Mouse (Mus musculus) heart, embryonic 16.5 days (tissue): Measurements from ENCODE around the gene Bud23. TPM values are rescaled to one million over a fixed set of nuclear protein-coding genes. Genes with fewer than 3 reads are reported as not detected.
A peak's percentile ranks its signal among the peaks of the same experiment; 100 is the strongest.

Experiments used
- ATAC-seq: fragments of 200-750 bp; cut with Nextera tagmentation; replicated peaks from 2 replicates; pipeline ENCODE4 v1.8.0; 2017; ENCODE audit warnings: moderate number of reproducible peaks; ENCODE audit not compliant: insufficient read depth, low FRiP score; ENCODE audit errors: extremely low read depth
- H3K27ac ChIP-seq: fragments of 300-500 bp; sonication (generic); 2 replicates; pipeline ENCODE4 v1.5.1; 2014; ENCODE audit warnings: mild to moderate bottlenecking, low read length, control low read depth, moderate library complexity
- H3K27me3 ChIP-seq: fragments of 300-500 bp; sonication (generic); 2 replicates; pipeline ENCODE4 v1.6.1; 2014; ENCODE audit warnings: low read length, mixed read lengths; ENCODE audit not compliant: control insufficient read depth, insufficient read depth
- H3K36me3 ChIP-seq: fragments of 300-500 bp; sonication (generic); 2 replicates; pipeline ENCODE4 v1.6.1; 2014; ENCODE audit not compliant: control insufficient read depth, insufficient read depth
- H3K4me1 ChIP-seq: fragments of 300-500 bp; sonication (generic); 2 replicates; pipeline ENCODE4 v1.6.1; 2014; ENCODE audit warnings: low read length, mixed read lengths; ENCODE audit not compliant: control insufficient read depth, insufficient read depth
- H3K4me2 ChIP-seq: fragments of 300-500 bp; sonication (generic); 2 replicates; pipeline ENCODE4 v1.6.1; 2014; ENCODE audit warnings: low read depth, mild to moderate bottlenecking, control low read depth, low read length
- H3K4me3 ChIP-seq: fragments of 300-500 bp; sonication (generic); 2 replicates; pipeline ENCODE4 v1.5.1; 2014; ENCODE audit warnings: mild to moderate bottlenecking, control low read depth, low read length
- H3K9ac ChIP-seq: fragments of 300-500 bp; sonication (generic); 2 replicates; pipeline ENCODE4 v1.6.1; 2014; ENCODE audit warnings: low read length, control low read depth
- H3K9me3 ChIP-seq: fragments of 300-500 bp; sonication (generic); replicated peaks from 2 replicates; pipeline ENCODE4 v1.6.1; 2016; ENCODE audit warnings: low read length; ENCODE audit not compliant: control insufficient read depth
- WGBS: fragments of 180-500 bp; shearing (Covaris S2); extraction: QIAGEN DNeasy Blood & Tissue Kit; methylation state at CpG from one replicate; pipeline ENCODE4 v1.1.7; 2014; 5-methylcytosine and 5-hydroxymethylcytosine counted together
- polyA plus RNA-seq: library from polyadenylated mRNA; unstranded; fragments of >200 nt; fragmentation: Nextera tagmentation; extraction: Ambion mirVana; gene quantifications from 2 replicates; pipeline ENCODE4 v1.2.1, GENCODE M21; 2015

Gene Bud23
- polyA plus RNA-seq, 1 experiment from 2014 or later = 59.7 TPM

- H3K9ac ChIP-seq = peak overlapping the region; percentile 72
- H3K9me3 ChIP-seq = no peaks in the 10 kb centered on the region
- peak overlapping the region; percentile 75 for H3K4me3 ChIP-seq
- WGBS = 30% methylated on average over 16 of the region's 16 CpGs
- peaks cover 7% of the 10 kb centered on the region for H3K4me1 ChIP-seq
- peak overlapping the region; percentile 98 for H3K27ac ChIP-seq
- H3K27me3 ChIP-seq = no peaks in the 10 kb centered on the region
- H3K4me2 ChIP-seq = peak overlapping the region; percentile 64
- no peak for ATAC-seq
- 0 out of 2 replicates have a peak, but pooled peaks cover 3% of the 10 kb centered on the region for H3K36me3 ChIP-seq
These were observed 56.8 kb downstream of the Bud23 start for GRCm38 (mm10) chr5:135007802-135008571.

Other genes starting within 250 kb of the Bud23 start
- gene Tmem270, start 158.2 kb downstream of the Bud23 start, polyA plus RNA-seq = not detected in 2 replicates
- gene Cldn13, start 149.4 kb downstream of the Bud23 start, polyA plus RNA-seq = 0.70 and 0.84 TPM in 2 replicates
- gene Mettl27, start 132.6 kb downstream of the Bud23 start, polyA plus RNA-seq = 9.1 and 10.5 TPM in 2 replicates
- gene Cldn4, start 118.0 kb downstream of the Bud23 start, polyA plus RNA-seq = 3.1 TPM in 2 replicates
- gene Cldn3, start 78.7 kb downstream of the Bud23 start, polyA plus RNA-seq = 8.0 and 32.8 TPM in 2 replicates
- 74.5 and 78.6 TPM in 2 replicates for gene Abhd11, start 55.8 kb downstream of the Bud23 start, polyA plus RNA-seq
- gene Stx1a, start 41.5 kb downstream of the Bud23 start, polyA plus RNA-seq = 6.0 and 7.4 TPM in 2 replicates
- 28.8 and 30.9 TPM in 2 replicates for gene Dnajc30, start 757 bp downstream of the Bud23 start, polyA plus RNA-seq
- gene Vps37d, start 13.3 kb upstream of the Bud23 start, polyA plus RNA-seq = 1.8 and 2.4 TPM in 2 replicates
- gene Mlxipl, start 24.9 kb upstream of the Bud23 start, polyA plus RNA-seq = 2.2 and 2.4 TPM in 2 replicates
- gene Tbl2, start 84.7 kb upstream of the Bud23 start, polyA plus RNA-seq = 18.9 and 20.3 TPM in 2 replicates
- gene Bcl7b, start 103.3 kb upstream of the Bud23 start, polyA plus RNA-seq = 40.1 and 47.7 TPM in 2 replicates
- gene Baz1b, start 122.3 kb upstream of the Bud23 start, polyA plus RNA-seq = 21.1 and 22.9 TPM in 2 replicates
- gene Fzd9, start 186.3 kb upstream of the Bud23 start, polyA plus RNA-seq = 4.3 and 5.2 TPM in 2 replicates